Mouse (Mus musculus) ES-Bruce4 (cell line): Measurements from ENCODE around the gene Col1a2. TPM values are rescaled to one million over a fixed set of nuclear protein-coding genes. Genes with fewer than 3 reads are reported as not detected.

Experiments used
- H3K27ac ChIP-seq: 2 replicates; pipeline ENCODE4 v1.5.1; 2012; ENCODE audit warnings: low read length, inconsistent platforms; ENCODE audit not compliant: insufficient read depth
- H3K27me3 ChIP-seq: 2 replicates; pipeline ENCODE4 v1.6.1; 2012; ENCODE audit warnings: mild to moderate bottlenecking, low read length, inconsistent platforms; ENCODE audit not compliant: control insufficient read depth, poor library complexity, insufficient read depth, severe bottlenecking
- H3K36me3 ChIP-seq: 2 replicates; pipeline ENCODE4 v1.6.1; 2012; ENCODE audit warnings: inconsistent platforms, mild to moderate bottlenecking, low read length, moderate library complexity; ENCODE audit not compliant: control insufficient read depth, poor library complexity, insufficient read depth, severe bottlenecking
- H3K4me1 ChIP-seq: one replicate; pipeline ENCODE4 v1.8.1; 2011; ENCODE audit warnings: low read length; ENCODE audit not compliant: control insufficient read depth, insufficient read depth
- H3K4me3 ChIP-seq: 2 replicates; pipeline ENCODE4 v1.5.1; 2011; ENCODE audit warnings: low read depth, mild to moderate bottlenecking, low read length
- H3K9ac ChIP-seq: 2 replicates; pipeline ENCODE4 v1.6.1; 2012; ENCODE audit warnings: low read depth, mild to moderate bottlenecking, inconsistent platforms; ENCODE audit not compliant: poor library complexity, severe bottlenecking
- H3K9me3 ChIP-seq: replicated peaks from 2 replicates; pipeline ENCODE4 v1.6.1; 2012; ENCODE audit warnings: mild to moderate bottlenecking, low read length, inconsistent platforms; ENCODE audit not compliant: control insufficient read depth, poor library complexity, insufficient read depth, severe bottlenecking
- CTCF ChIP-seq: IDR thresholded peaks from one replicate; pipeline ENCODE4 v1.8.1; 2011; ENCODE audit warnings: low read depth, low read length
- EP300 ChIP-seq: IDR thresholded peaks from 2 replicates; pipeline ENCODE4 v1.6.1; 2011; ENCODE audit warnings: low read depth, low read length; ENCODE audit not compliant: insufficient read depth
- POLR2A ChIP-seq: IDR thresholded peaks from one replicate; pipeline ENCODE4 v1.8.1; 2011; ENCODE audit warnings: low read length; ENCODE audit not compliant: insufficient read depth
- polyA plus RNA-seq: library from polyadenylated mRNA; stranded (reverse); fragments of >200 nt; gene quantifications from 2 replicates; pipeline ENCODE4 v1.2.4, GENCODE M21; 2011; ENCODE audit warnings: low read depth; ENCODE audit not compliant: missing spikeins, insufficient read depth, insufficient read length

Gene Col1a2
- polyA plus RNA-seq, 1 experiment = 11.5 TPM

DNA sequence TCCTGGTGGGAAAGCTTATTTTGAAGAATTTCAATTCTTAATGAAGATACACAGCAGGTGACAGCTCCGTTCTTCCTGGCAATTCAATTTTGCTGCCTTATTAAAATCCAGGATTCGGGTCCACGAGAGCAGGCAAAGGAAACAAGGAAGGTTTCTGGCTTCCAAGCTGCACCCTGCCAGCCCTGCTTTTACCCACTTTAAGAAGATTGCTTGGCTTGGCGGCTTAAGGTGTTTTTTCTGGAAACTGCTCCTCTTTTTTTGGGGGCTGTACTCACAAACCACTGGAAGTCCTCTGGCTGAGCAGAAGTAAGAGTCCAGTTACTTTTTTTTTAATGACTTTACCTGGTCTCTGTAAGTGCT lies 21.1 kb upstream of the Col1a2 start:
- no peak overlapping the region for H3K27ac ChIP-seq
- H3K9me3 ChIP-seq = no peaks in the 10 kb centered on the region
- H3K9ac ChIP-seq = no peak overlapping the region
- H3K4me3 ChIP-seq = no peak overlapping the region
- H3K27me3 ChIP-seq = no peaks in the 10 kb centered on the region
- H3K4me1 ChIP-seq = no peaks in the 10 kb centered on the region
- no peak for TF ChIP-seq POLR2A
- TF ChIP-seq CTCF = no peak
- TF ChIP-seq EP300 = no peak
- no peaks in the 10 kb centered on the region for H3K36me3 ChIP-seq

GRCm38 (mm10) chr6:4483937-4484601 lies 20.5 kb upstream of the Col1a2 start:
- H3K4me3 ChIP-seq = no peak overlapping the region
- TF ChIP-seq POLR2A = no peak
- TF ChIP-seq EP300 = no peak
- TF ChIP-seq CTCF = no peak
- no peak overlapping the region for H3K9ac ChIP-seq
- no peaks in the 10 kb centered on the region for H3K9me3 ChIP-seq
- no peaks in the 10 kb centered on the region for H3K4me1 ChIP-seq
- H3K27ac ChIP-seq = no peak overlapping the region
- no peaks in the 10 kb centered on the region for H3K27me3 ChIP-seq
- no peaks in the 10 kb centered on the region for H3K36me3 ChIP-seq

DNA sequence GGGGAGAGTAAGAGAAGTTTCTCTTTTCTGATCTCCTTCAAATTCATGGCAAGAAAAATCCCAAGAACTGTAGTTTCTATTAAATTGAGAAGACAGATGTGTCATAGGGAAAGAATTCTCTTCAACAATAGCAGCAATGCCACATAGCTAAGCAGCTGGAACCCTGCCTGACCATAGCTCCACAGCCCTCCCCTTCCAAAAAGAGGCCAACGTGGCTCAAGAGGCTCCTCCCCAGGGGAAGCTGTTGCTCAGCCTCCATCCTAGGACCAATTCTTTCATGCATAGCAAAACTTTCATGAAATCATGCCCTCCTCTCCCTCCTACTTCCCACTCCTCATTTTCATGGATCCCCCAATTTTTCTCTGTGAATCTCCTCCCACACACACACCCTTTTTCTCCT lies 16.3 kb upstream of the Col1a2 start:
- H3K9me3 ChIP-seq = no peaks in the 10 kb centered on the region
- no peaks in the 10 kb centered on the region for H3K36me3 ChIP-seq
- TF ChIP-seq EP300 = no peak
- no peak overlapping the region for H3K4me3 ChIP-seq
- H3K9ac ChIP-seq = no peak overlapping the region
- H3K27me3 ChIP-seq = no peaks in the 10 kb centered on the region
- no peaks in the 10 kb centered on the region for H3K4me1 ChIP-seq
- H3K27ac ChIP-seq = no peak overlapping the region

DNA sequence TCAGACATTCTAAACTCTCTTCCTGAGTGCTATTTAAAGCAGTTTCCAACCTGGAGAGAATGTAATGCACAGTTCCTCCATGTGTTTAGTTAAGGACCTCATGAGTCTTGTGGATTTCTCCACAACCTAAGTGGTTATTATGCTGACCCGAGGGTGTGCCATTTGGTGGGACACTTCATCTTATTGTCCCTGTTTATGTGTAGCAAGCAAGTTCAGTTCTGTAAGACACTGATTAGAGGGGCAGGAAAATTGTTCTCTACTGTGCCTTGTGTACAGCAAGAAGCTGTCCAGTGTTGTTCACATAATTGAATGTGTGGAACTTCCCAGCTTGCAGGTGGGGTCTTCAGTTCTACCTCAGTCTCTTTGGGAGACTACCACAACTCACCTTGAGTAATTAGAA lies 15.6 kb upstream of the Col1a2 start:
- H3K9ac ChIP-seq = no peak overlapping the region
- H3K36me3 ChIP-seq = no peaks in the 10 kb centered on the region
- H3K27ac ChIP-seq = no peak overlapping the region
- no peak for TF ChIP-seq CTCF
- no peak for TF ChIP-seq POLR2A
- TF ChIP-seq EP300 = no peak
- no peaks in the 10 kb centered on the region for H3K9me3 ChIP-seq
- H3K4me1 ChIP-seq = no peaks in the 10 kb centered on the region
- no peak overlapping the region for H3K4me3 ChIP-seq
- H3K27me3 ChIP-seq = no peaks in the 10 kb centered on the region

DNA sequence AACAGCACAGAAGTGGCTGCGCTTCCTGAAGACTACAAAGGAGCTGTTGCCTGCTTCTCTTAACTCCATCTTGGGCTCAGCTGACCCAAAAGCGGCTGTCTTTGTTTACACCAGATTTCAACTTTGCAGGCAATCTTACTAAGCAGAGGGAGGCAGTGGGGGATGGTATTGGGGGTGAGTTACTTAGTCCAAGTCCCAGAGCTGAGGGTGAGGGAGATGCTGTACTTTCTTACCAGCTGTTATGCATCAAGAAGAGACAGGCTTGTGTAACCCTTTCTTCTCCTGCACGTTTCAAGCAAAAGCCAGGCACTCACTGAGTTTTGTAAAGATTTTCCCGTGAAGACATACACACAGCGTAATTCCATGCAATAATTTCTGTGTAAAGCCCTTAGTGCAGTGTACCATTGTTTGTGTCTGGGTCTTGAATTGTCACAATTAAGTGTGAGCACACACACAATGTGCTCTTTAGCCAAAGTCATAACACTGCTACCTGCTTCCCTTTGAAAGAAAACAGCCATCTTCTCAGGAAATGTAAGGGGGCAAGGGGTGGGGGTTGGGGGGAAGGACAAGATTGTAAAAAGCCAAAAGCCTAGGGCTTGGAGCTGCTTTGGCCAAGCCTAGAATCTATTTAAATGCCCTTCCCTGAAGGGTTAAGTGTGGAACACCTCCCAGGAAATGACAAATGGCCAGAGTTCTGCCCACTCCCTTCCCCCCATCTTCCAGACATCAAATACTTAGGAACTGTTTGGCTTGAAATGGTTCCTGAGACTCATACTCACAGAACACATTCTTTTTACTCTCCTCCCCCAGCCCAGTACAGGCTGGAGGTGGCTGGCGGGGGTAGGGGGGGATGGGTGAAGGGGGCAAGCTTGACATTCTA lies 15.0 kb upstream of the Col1a2 start:
- no peaks in the 10 kb centered on the region for H3K9me3 ChIP-seq
- H3K27me3 ChIP-seq = no peaks in the 10 kb centered on the region
- H3K4me1 ChIP-seq = no peaks in the 10 kb centered on the region
- no peak overlapping the region for H3K4me3 ChIP-seq
- TF ChIP-seq EP300 = no peak
- no peak for TF ChIP-seq CTCF
- TF ChIP-seq POLR2A = no peak
- H3K9ac ChIP-seq = no peak overlapping the region
- H3K36me3 ChIP-seq = no peaks in the 10 kb centered on the region
- H3K27ac ChIP-seq = no peak overlapping the region

- Histone ChIP-seq H3K36me3 (no peaks in the 10 kb centered on the region), H3K4me1 (no peaks in the 10 kb centered on the region), H3K4me3 (no peak overlapping the region), H3K27me3 (peaks cover 1% of the 10 kb centered on the region; the same call in 1 of the 2 replicates), H3K9ac (no peak overlapping the region), H3K9me3 (no peaks in the 10 kb centered on the region), H3K27ac (no peak overlapping the region)
- TF ChIP-seq EP300 = no peak
- no peak for TF ChIP-seq POLR2A
- TF ChIP-seq CTCF = no peak
Observed at GRCm38 (mm10) chr6:4493666-4494065, 10.9 kb upstream of the Col1a2 start.
